Mouse (Mus musculus) forebrain, embryonic 12.5 days (tissue): ENCODE results near the gene Nemp1. TPM values are rescaled to one million over a fixed set of nuclear protein-coding genes. Genes with fewer than 3 reads are reported as not detected.

Experiments used
- ATAC-seq: fragments of 200-750 bp; cut with Nextera tagmentation; 2 replicates; pipeline ENCODE4 v1.8.0; 2017; ENCODE audit warnings: moderate TSS enrichment; ENCODE audit not compliant: low FRiP score
- H3K27ac ChIP-seq: fragments of 300-500 bp; sonication (generic); 2 replicates; pipeline ENCODE4 v1.5.1; 2016; ENCODE audit warnings: mild to moderate bottlenecking
- H3K27me3 ChIP-seq: fragments of 300-500 bp; sonication (generic); 2 replicates; pipeline ENCODE4 v1.6.1; 2016; ENCODE audit warnings: mild to moderate bottlenecking
- H3K36me3 ChIP-seq: fragments of 300-500 bp; sonication (generic); replicated peaks from 2 replicates; pipeline ENCODE4 v1.6.1; 2016; ENCODE audit warnings: mild to moderate bottlenecking
- H3K4me1 ChIP-seq: fragments of 300-500 bp; sonication (generic); 2 replicates; pipeline ENCODE4 v1.6.1; 2016
- H3K4me2 ChIP-seq: fragments of 300-500 bp; sonication (generic); 2 replicates; pipeline ENCODE4 v1.6.1; 2016; ENCODE audit warnings: mild to moderate bottlenecking, moderate library complexity
- H3K4me3 ChIP-seq: fragments of 300-500 bp; sonication (generic); replicated peaks from 2 replicates; pipeline ENCODE4 v1.5.1; 2016; ENCODE audit warnings: mild to moderate bottlenecking
- H3K9ac ChIP-seq: fragments of 300-500 bp; sonication (generic); 2 replicates; pipeline ENCODE4 v1.6.1; 2016; ENCODE audit warnings: mild to moderate bottlenecking
- H3K9me3 ChIP-seq: fragments of 300-500 bp; sonication (generic); 2 replicates; pipeline ENCODE4 v1.6.1; 2016
- WGBS: fragments of 180-500 bp; shearing (Covaris S2); methylation state at CpG from one replicate; pipeline ENCODE4 v1.1.7; 2016; 5-methylcytosine and 5-hydroxymethylcytosine counted together
- polyA plus RNA-seq: library from polyadenylated mRNA; unstranded; fragments of >200 nt; fragmentation: Nextera tagmentation; extraction: Ambion mirVana; gene quantifications from 2 replicates; pipeline ENCODE4 v1.2.1, GENCODE M21; 2016

Nemp1 gene
- polyA plus RNA-seq, 1 experiment from 2014 or later, result 10.0 TPM

GRCm38 (mm10) chr10:127668093-127669050 lies 1.7 kb downstream of the Nemp1 start, which contains the start of gene Nab2:
Nab2 (minus strand) TSS chr10:127668568.
- H3K27ac ChIP-seq, result peak within 1 kb of the TSS; percentile 74
- H3K9me3 ChIP-seq, result no peaks in the 10 kb centered on the region
- WGBS, result 4% methylated on average over 40 of the region's 40 CpGs
- ATAC-seq, result peak; percentile 28; the same call in 1 of the 2 replicates
- H3K4me1 ChIP-seq, result peaks cover 54% of the 10 kb centered on the region
- peaks cover 65% of the 10 kb centered on the region for H3K27me3 ChIP-seq
- H3K36me3 ChIP-seq, result no peaks in the 10 kb centered on the region
- H3K4me2 ChIP-seq, result peak within 1 kb of the TSS; percentile 97
- peak within 1 kb of the TSS; percentile 57 for H3K4me3 ChIP-seq
- peak within 1 kb of the TSS; percentile 58 for H3K9ac ChIP-seq

DNA sequence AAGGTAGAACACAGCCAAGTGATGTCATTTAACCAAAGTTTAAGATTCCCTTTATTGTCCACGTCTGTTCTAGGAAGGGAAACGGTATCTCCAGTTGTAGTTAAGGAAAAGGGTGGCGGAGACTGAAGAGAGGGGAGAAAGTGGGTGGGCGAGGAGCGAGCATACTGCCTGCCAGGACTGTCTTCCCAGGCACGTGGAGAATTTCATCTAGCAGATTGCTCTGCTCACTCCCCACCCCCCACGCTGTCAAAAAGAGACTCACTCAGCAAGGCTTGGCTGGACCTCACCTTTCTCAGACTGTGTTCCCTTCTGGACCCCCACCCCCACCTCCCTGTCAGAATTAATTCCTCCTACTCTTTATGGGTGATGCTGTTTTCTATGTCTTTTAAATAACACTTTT lies 2.5 kb downstream of the Nemp1 start:
- Histone ChIP-seq H3K4me3 (no peak overlapping the region), H3K4me2 (peak overlapping the region; percentile 97; the same call in 1 of the 2 replicates), H3K27me3 (peaks cover 57% of the 10 kb centered on the region), H3K4me1 (peaks cover 51% of the 10 kb centered on the region), H3K36me3 (no peaks in the 10 kb centered on the region), H3K9ac (no peak overlapping the region), H3K9me3 (no peaks in the 10 kb centered on the region), H3K27ac (0 out of 2 replicates have a peak overlapping the region, but pooled peaks have one; percentile 5)
- 33% methylated on average over 7 of the region's 7 CpGs for WGBS
- no peak for ATAC-seq

DNA sequence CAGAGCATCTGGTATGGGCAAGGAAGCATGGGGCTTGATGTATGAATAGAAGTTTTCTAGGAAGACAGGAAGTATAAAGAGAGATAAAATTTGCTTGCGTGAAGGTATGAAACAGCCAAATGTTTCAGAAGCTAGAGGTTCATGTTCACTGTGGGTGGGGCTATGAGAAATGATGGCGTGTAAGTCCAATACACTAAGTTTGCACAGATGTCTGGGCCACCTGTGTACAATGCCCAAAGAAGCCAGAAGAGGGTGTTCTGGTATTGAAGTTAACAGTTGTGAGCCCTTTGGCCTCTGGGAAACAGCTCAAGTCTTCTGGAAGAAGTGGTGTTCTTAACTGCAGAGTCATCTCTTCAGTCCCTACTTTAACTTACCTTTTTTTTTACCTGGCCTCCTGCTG lies 3.5 kb downstream of the Nemp1 start:
- peaks cover 47% of the 10 kb centered on the region for H3K27me3 ChIP-seq
- H3K4me3 ChIP-seq, result no peak overlapping the region
- H3K4me2 ChIP-seq, result no peak overlapping the region
- H3K4me1 ChIP-seq, result peaks cover 42% of the 10 kb centered on the region
- no peak overlapping the region for H3K27ac ChIP-seq
- H3K9me3 ChIP-seq, result no peaks in the 10 kb centered on the region
- no peak overlapping the region for H3K9ac ChIP-seq
- no peaks in the 10 kb centered on the region for H3K36me3 ChIP-seq
- ATAC-seq, result no peak
- WGBS, result 90% methylated on average over 2 of the region's 2 CpGs

- H3K4me2 ChIP-seq, result no peak overlapping the region
- H3K9me3 ChIP-seq, result no peaks in the 10 kb centered on the region
- peaks cover 36% of the 10 kb centered on the region for H3K27me3 ChIP-seq
- H3K27ac ChIP-seq, result no peak overlapping the region
- WGBS, result 47% methylated on average over 2 of the region's 2 CpGs
- H3K4me1 ChIP-seq, result peaks cover 31% of the 10 kb centered on the region
- H3K36me3 ChIP-seq, result no peaks in the 10 kb centered on the region
- no peak for ATAC-seq
- H3K9ac ChIP-seq, result no peak overlapping the region
- H3K4me3 ChIP-seq, result no peak overlapping the region
These were observed 4.6 kb downstream of the Nemp1 start for GRCm38 (mm10) chr10:127671276-127671675.

- Histone ChIP-seq H3K9me3 (no peaks in the 10 kb centered on the region), H3K27me3 (peaks cover 8% of the 10 kb centered on the region), H3K4me1 (peaks cover 13% of the 10 kb centered on the region), H3K9ac (no peak overlapping the region), H3K36me3 (no peaks in the 10 kb centered on the region), H3K27ac (no peak overlapping the region), H3K4me3 (no peak overlapping the region), H3K4me2 (no peak overlapping the region)
- 88% methylated on average over 6 of the region's 6 CpGs for WGBS
- ATAC-seq, result no peak
These were observed 7.5 kb downstream of the Nemp1 start for GRCm38 (mm10) chr10:127674046-127674655.

- no peak overlapping the region for H3K9ac ChIP-seq
- peaks cover 11% of the 10 kb centered on the region for H3K4me1 ChIP-seq
- ATAC-seq, result no peak
- WGBS, result 87% methylated on average over 8 of the region's 8 CpGs
- H3K27ac ChIP-seq, result peak overlapping the region; percentile 31; the same call in 1 of the 2 replicates
- H3K4me3 ChIP-seq, result no peak overlapping the region
- H3K36me3 ChIP-seq, result no peaks in the 10 kb centered on the region
- no peaks in the 10 kb centered on the region for H3K9me3 ChIP-seq
- peaks cover under 1% of the 10 kb centered on the region; the same call in 1 of the 2 replicates for H3K27me3 ChIP-seq
- no peak overlapping the region for H3K4me2 ChIP-seq
These were observed 8.3 kb downstream of the Nemp1 start for GRCm38 (mm10) chr10:127674794-127675522.

DNA sequence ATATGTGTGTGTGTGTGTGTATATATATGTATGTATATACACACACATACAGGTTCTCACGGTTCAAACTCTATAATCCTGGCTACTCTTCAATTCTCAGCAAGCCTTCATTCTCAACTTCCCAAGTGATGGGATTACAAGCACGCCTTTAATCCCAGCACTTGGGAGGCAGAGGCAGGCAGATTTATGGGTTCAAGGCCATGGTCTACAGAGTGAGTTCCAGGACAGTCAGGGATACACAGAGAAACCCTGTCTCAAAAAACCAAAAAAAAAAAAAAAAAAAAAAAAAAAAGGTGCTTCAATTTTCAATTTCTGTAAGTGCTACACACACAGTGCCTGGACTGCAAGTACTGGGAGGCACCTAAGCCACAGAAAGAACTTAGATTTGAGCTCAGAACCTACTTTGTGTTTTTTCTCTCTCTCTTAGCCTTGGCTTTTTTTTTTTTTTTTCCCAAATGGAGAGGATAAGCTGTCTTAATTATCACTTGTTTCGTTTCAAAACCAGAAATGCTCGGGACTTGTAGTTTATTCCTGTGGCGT lies 9.2 kb downstream of the Nemp1 start:
- H3K27ac ChIP-seq, result no peak overlapping the region
- no peak overlapping the region for H3K9ac ChIP-seq
- H3K4me2 ChIP-seq, result peak overlapping the region; percentile 91
- H3K36me3 ChIP-seq, result no peaks in the 10 kb centered on the region
- no peaks in the 10 kb centered on the region for H3K9me3 ChIP-seq
- no peaks in the 10 kb centered on the region for H3K27me3 ChIP-seq
- peaks cover 11% of the 10 kb centered on the region for H3K4me1 ChIP-seq
- WGBS, result 55% methylated on average over 5 of the region's 5 CpGs
- H3K4me3 ChIP-seq, result peak overlapping the region; percentile 76
- ATAC-seq, result no peak

DNA sequence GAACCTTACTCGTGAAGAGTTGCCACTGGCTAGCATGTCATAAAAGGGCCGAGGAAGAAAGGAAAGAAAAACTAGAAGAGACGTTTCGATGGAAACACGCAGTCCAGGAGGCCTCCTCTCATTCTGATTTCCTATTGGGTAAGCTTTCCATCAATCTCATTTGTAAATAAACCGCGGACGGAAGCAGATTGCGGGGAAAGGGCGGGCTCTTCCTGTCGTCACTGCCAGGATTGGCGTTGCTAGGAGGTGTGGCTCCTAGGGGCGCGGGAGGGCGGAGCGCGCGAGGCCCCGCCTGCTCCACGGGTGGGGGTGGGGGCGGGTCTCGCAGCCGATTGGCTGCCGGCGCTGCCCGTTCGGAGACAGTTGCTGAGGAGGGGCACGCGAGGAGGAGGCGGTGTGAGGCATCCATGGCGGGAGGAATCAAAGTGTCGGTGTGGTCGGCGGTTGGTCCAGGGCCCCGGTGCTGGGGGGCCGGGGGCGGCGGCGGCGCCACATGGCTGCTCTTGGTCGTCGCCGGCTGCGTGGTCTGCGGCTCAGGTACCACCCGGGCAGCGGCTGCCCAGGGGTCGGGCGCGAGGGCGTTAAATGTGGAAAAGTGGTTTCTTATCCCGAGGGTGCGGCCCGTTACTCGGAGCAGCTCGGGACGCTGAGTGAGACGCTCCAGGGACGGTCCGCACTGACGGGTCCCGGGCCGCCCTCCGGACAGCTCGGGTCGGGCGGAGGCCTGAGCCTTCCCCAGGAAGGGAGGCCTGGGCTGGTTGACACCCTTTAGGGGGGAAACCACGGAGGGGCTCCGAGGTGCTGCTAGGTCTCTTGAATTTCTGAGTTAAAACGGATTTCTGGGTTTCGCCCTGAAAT lies 10.2 kb downstream of the Nemp1 start:
- peak overlapping the region; percentile 91 for H3K4me2 ChIP-seq
- H3K4me1 ChIP-seq, result peaks cover 11% of the 10 kb centered on the region
- H3K27ac ChIP-seq, result peak overlapping the region; percentile 73
- H3K36me3 ChIP-seq, result no peaks in the 10 kb centered on the region
- H3K4me3 ChIP-seq, result peak overlapping the region; percentile 76
- no peaks in the 10 kb centered on the region for H3K27me3 ChIP-seq
- peak; percentile 96 for ATAC-seq
- H3K9ac ChIP-seq, result peak overlapping the region; percentile 81
- no peaks in the 10 kb centered on the region for H3K9me3 ChIP-seq
- WGBS, result under 1% methylated on average over 71 of the region's 71 CpGs

- H3K4me3 ChIP-seq, result peak overlapping the region; percentile 76
- H3K27ac ChIP-seq, result 0 out of 2 replicates have a peak overlapping the region, but pooled peaks have one; percentile 73
- WGBS, result 12% methylated on average over 14 of the region's 14 CpGs
- no peaks in the 10 kb centered on the region for H3K9me3 ChIP-seq
- H3K4me1 ChIP-seq, result peaks cover 11% of the 10 kb centered on the region
- H3K27me3 ChIP-seq, result no peaks in the 10 kb centered on the region
- peak overlapping the region; percentile 91 for H3K4me2 ChIP-seq
- ATAC-seq, result no peak
- peak overlapping the region; percentile 81 for H3K9ac ChIP-seq
- no peaks in the 10 kb centered on the region for H3K36me3 ChIP-seq
These were observed 11.1 kb downstream of the Nemp1 start for GRCm38 (mm10) chr10:127677591-127678336.

DNA sequence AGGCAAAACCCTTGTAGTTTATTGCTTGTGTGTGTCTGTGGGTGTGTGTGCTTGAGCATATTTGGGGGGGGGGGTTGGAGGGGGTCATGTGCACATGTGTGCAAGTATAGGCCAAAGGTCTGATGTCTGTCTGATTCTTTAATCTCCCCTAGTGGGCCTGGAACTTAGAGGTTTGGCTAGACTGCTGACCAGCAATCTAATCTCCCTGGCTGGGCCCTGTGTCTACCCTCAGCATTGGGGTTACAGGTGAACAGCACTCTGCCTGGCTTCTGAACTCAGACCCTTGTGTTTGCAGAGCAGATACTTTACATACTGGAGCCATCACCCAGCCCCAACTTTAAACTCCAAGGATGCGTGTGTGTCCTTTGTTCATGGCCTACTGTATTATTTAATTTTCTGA lies 12.5 kb downstream of the Nemp1 start:
- peaks cover 11% of the 10 kb centered on the region for H3K4me1 ChIP-seq
- H3K4me2 ChIP-seq, result no peak overlapping the region
- no peaks in the 10 kb centered on the region for H3K36me3 ChIP-seq
- no peak overlapping the region for H3K9ac ChIP-seq
- H3K27me3 ChIP-seq, result no peaks in the 10 kb centered on the region
- 80% methylated on average over 1 of the region's 1 CpGs for WGBS
- H3K27ac ChIP-seq, result no peak overlapping the region
- H3K4me3 ChIP-seq, result no peak overlapping the region
- H3K9me3 ChIP-seq, result no peaks in the 10 kb centered on the region
- no peak for ATAC-seq

GRCm38 (mm10) chr10:127679881-127680280 lies 13.2 kb downstream of the Nemp1 start:
- Histone ChIP-seq H3K4me3 (no peak overlapping the region), H3K36me3 (no peaks in the 10 kb centered on the region)
- WGBS, result 92% methylated on average over 3 of the region's 3 CpGs

More at GRCm38 (mm10) chr10:127679881-127680280, 13.2 kb downstream of the Nemp1 start:
- no peaks in the 10 kb centered on the region for H3K9me3 ChIP-seq
- no peak overlapping the region for H3K27ac ChIP-seq
- no peak overlapping the region for H3K4me2 ChIP-seq
- H3K9ac ChIP-seq, result no peak overlapping the region
- ATAC-seq, result no peak
- peaks cover 11% of the 10 kb centered on the region for H3K4me1 ChIP-seq
- H3K27me3 ChIP-seq, result no peaks in the 10 kb centered on the region
